In genomic region chr7:113691756-113692155, GRCm38 (mm10) we compare ENCODE assay signal across 20 mouse cellular contexts.
"Had no signal": no experiment of that assay in that cellular context is flagged by ENCODE, and none has a peak within 500 bp of the region (broad histone marks: within the 10 kb centered on the region; RNA-seq: fewer than 3 reads in every experiment).

No protein-coding gene starts in this region.

- H3K4me1 ChIP-seq: liver, embryonic 13.5 days had no signal

- H3K27me3 ChIP-seq: liver, embryonic 13.5 days; midbrain, embryonic 13.5 days; neural tube, embryonic 12.5 days; neural tube, embryonic 15.5 days had no signal

- H3K9me3 ChIP-seq: liver, embryonic 13.5 days; midbrain, embryonic 13.5 days; neural tube, embryonic 12.5 days; neural tube, embryonic 15.5 days had no signal

- H3K4me2 ChIP-seq: liver, embryonic 13.5 days; lung, embryonic 14.5 days; midbrain, embryonic 13.5 days; neural tube, embryonic 12.5 days; neural tube, embryonic 15.5 days had no signal

- H3K9ac ChIP-seq: liver, embryonic 13.5 days; lung, embryonic 14.5 days; midbrain, embryonic 13.5 days; neural tube, embryonic 12.5 days; neural tube, embryonic 15.5 days had no signal

- H3K4me3 ChIP-seq: layer of hippocampus, adult 2 months; left cerebral cortex, adult 2 months; liver, embryonic 13.5 days; midbrain, embryonic 13.5 days; neural tube, embryonic 12.5 days; neural tube, embryonic 15.5 days had no signal

- ATAC-seq: lung, postnatal 0 days; midbrain, embryonic 13.5 days had no signal

- H3K36me3 ChIP-seq: liver, embryonic 13.5 days; midbrain, embryonic 13.5 days; neural tube, embryonic 12.5 days; neural tube, embryonic 15.5 days had no signal

- H3K27ac ChIP-seq: layer of hippocampus, adult 2 months; left cerebral cortex, adult 2 months; liver, embryonic 13.5 days; macrophage; midbrain, embryonic 13.5 days; neural tube, embryonic 12.5 days; neural tube, embryonic 15.5 days; stomach, postnatal 0 days had no signal

- DNase-seq: kidney, adult 9 months; kidney, postnatal 14 days; kidney, postnatal 4 days; layer of hippocampus, postnatal 36 days; liver, embryonic 13.5 days; lung, embryonic 14.5 days; right cerebral cortex, adult 18-20 months; right cerebral cortex, postnatal 14 days; right cerebral cortex, postnatal 4 days; thymus, adult 2 months; thymus, postnatal 14 days; thymus, postnatal 4 days had no signal
